ENCODE assay signal across 8 mouse cellular contexts in the genomic region with DNA sequence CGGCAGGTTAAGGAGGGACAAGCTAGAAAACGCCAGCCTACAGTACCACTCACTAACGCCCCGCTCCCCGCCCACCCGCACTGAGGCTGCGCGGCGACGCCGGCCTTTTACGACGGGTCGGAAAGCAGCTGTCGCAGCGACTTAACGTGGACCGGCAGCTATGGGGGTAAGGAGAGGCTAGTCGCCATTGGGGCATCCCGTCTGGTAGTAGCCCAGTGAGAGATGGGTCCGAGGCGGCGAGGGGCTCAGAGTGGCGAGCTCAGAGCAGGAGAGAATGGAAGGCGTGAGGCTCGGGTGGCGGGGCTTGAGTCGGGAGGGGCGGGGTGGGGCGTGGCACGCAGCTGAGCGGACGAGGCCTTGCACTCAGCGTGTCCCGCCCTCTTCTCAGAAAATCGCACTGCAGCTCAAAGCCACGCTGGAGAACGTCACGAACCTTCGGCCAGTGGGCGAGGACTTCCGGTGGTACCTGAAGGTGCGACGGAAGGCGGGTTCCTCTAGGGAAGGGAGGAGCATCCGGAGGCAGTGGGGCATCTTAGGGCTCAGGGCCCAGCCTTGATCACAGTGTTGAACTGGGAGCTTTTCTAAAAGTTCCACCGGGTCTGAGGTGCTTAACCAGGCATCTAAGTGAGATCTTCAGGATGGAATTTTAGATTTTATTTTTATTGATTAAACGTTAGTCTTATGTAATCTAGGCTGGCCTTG. TPM values are rescaled to one million over a fixed set of nuclear protein-coding genes. Genes with fewer than 3 reads are reported as not detected.
DNase-seq lines count a peak whose midpoint lies in the region; ATAC-seq lines count a peak whose summit lies in the region.

Gene 0610037L13Rik, plus strand, starts transcription at position 83 of the 702 bp plus-strand sequence.

- peak within 1 kb of the TSS; percentile 81 for H3K9ac ChIP-seq in heart, embryonic 14.5 days (ENCODE audit: low read length)
- peak within 1 kb of the TSS; percentile 74 for H3K9ac ChIP-seq in liver, embryonic 13.5 days
- H3K9ac ChIP-seq in stomach, embryonic 16.5 days (ENCODE audit: low read length), result peak within 1 kb of the TSS; percentile 72

- peak within 1 kb of the TSS; percentile 90 for H3K4me2 ChIP-seq in heart, embryonic 14.5 days (ENCODE audit: low read length)
- peak within 1 kb of the TSS; percentile 90 for H3K4me2 ChIP-seq in liver, embryonic 13.5 days
- peak within 1 kb of the TSS; percentile 75 for H3K4me2 ChIP-seq in stomach, embryonic 16.5 days (ENCODE audit: low read depth, low read length)

- peaks cover 63% of the 10 kb centered on the region for H3K36me3 ChIP-seq in heart, embryonic 14.5 days (ENCODE audit: control insufficient read depth, insufficient read depth, low read length)
- peaks cover 54% of the 10 kb centered on the region for H3K36me3 ChIP-seq in liver, embryonic 13.5 days
- H3K36me3 ChIP-seq in stomach, embryonic 16.5 days (ENCODE audit: control insufficient read depth, insufficient read depth, low read length), result peaks cover 3% of the 10 kb centered on the region; the same call in 1 of the 2 replicates

- WGBS in heart, embryonic 14.5 days, result under 1% methylated on average over 48 of the region's 48 CpGs
- WGBS in liver, embryonic 13.5 days (ENCODE audit: insufficient replicate concordance), result under 1% methylated on average over 48 of the region's 48 CpGs
- 1% methylated on average over 45 of the region's 48 CpGs for WGBS in stomach, embryonic 16.5 days

- no peaks in the 10 kb centered on the region for H3K9me3 ChIP-seq in heart, embryonic 14.5 days (ENCODE audit: control insufficient read depth, low read length)
- no peaks in the 10 kb centered on the region for H3K9me3 ChIP-seq in liver, embryonic 13.5 days (replicated peaks)
- H3K9me3 ChIP-seq in stomach, embryonic 16.5 days (replicated peaks; ENCODE audit: control insufficient read depth, low read length), result no peaks in the 10 kb centered on the region

- peak; percentile 96 for ATAC-seq in CD4-positive, CD25-positive, alpha-beta regulatory T cell, adult 4 months
- ATAC-seq in heart, embryonic 14.5 days (ENCODE audit: insufficient number of reproducible peaks, insufficient read depth, low FRiP score, low read depth), result peak; percentile 91
- peak; percentile 94 for ATAC-seq in liver, embryonic 13.5 days (ENCODE audit: low read depth)
- peak; percentile 96 for ATAC-seq in stomach, embryonic 16.5 days (ENCODE audit: insufficient read depth, low FRiP score)

- H3K4me1 ChIP-seq in heart, embryonic 14.5 days (ENCODE audit: control insufficient read depth in 2 of 2, insufficient read depth in 2 of 2, low read length in 2 of 2), result peaks cover 0 to 12% of the 10 kb centered on the region in 2 experiments; a peak in 1 of 4 replicates
- H3K4me1 ChIP-seq in liver, embryonic 13.5 days (replicated peaks), result peaks cover 31% of the 10 kb centered on the region
- no peaks in the 10 kb centered on the region for H3K4me1 ChIP-seq in stomach, embryonic 16.5 days (ENCODE audit: control insufficient read depth, insufficient read depth, low read length)

- no peaks in the 10 kb centered on the region for H3K27me3 ChIP-seq in heart, embryonic 14.5 days (ENCODE audit: control insufficient read depth, insufficient read depth, low read length)
- H3K27me3 ChIP-seq in liver, embryonic 13.5 days, result no peaks in the 10 kb centered on the region
- H3K27me3 ChIP-seq in stomach, embryonic 16.5 days (ENCODE audit: control insufficient read depth, insufficient read depth, low read length), result no peaks in the 10 kb centered on the region

- DNase-seq in c-Kit-negative CD71-positive TER-119-positive erythroid progenitor cells, embryonic 14.5 days (ENCODE audit: low read depth, low spot score), result peak; percentile 89
- peak; percentile 92 for DNase-seq in fibroblast of lung, adult 2 months (ENCODE audit: low read depth)
- peak; percentile 96 for DNase-seq in kidney, postnatal 14 days
- peak; percentile 94 for DNase-seq in liver, embryonic 13.5 days
- DNase-seq in neural tube, embryonic 10.5 days (ENCODE audit: extremely low spot score, low spot score), result peak; percentile 96

- peak within 1 kb of the TSS; percentile 82 to 86 for H3K27ac ChIP-seq in heart, embryonic 14.5 days (replicated peaks in 1 of 2; ENCODE audit: control insufficient read depth in 1 of 2, insufficient read depth in 1 of 2, low read depth in 2 of 2, low read length in 2 of 2)
- peak within 1 kb of the TSS; percentile 84 for H3K27ac ChIP-seq in liver, embryonic 13.5 days
- peak within 1 kb of the TSS; percentile 90 for H3K27ac ChIP-seq in stomach, embryonic 16.5 days (ENCODE audit: low read length)

- peak within 1 kb of the TSS; percentile 64 to 77 for H3K4me3 ChIP-seq in heart, embryonic 14.5 days (ENCODE audit: control insufficient read depth in 1 of 2, insufficient read depth in 1 of 2, low read depth in 1 of 2, low read length in 2 of 2)
- peak within 1 kb of the TSS; percentile 73 for H3K4me3 ChIP-seq in liver, embryonic 13.5 days (replicated peaks)
- H3K4me3 ChIP-seq in stomach, embryonic 16.5 days (replicated peaks; ENCODE audit: low read length), result peak within 1 kb of the TSS; percentile 62

RNA-seq across cellular contexts. Expression of gene 0610037L13Rik, which starts in this region (rescaled TPM):
- polyA plus RNA-seq in CD4-positive, CD25-positive, alpha-beta regulatory T cell, adult 4 months (2017; shearing (Covaris generic)), result 10 to 100 TPM; 51.0 to 63.0 TPM
- 110 and 111 TPM in 2 replicates for polyA plus RNA-seq in heart, embryonic 14.5 days (2014; fragmentation: Nextera tagmentation; extraction: Ambion mirVana)
- 48.1 and 54.9 TPM in 2 replicates for polyA plus RNA-seq in liver, embryonic 13.5 days (2015; fragmentation: Nextera tagmentation; extraction: Ambion mirVana)
- polyA plus RNA-seq in stomach, embryonic 16.5 days (2015; fragmentation: Nextera tagmentation; extraction: Ambion mirVana), result 94.2 and 119 TPM in 2 replicates

Comparison
In these comparisons a context has a peak if more than half of its experiments do, and no peak if none do; other contexts are left out.
1. Peak in every context shown above with its lines: DNase-seq, ATAC-seq, H3K4me3 ChIP-seq and H3K27ac ChIP-seq.